Mouse (Mus musculus) c-Kit-positive CD71-positive TER-119-positive erythroid progenitor cells, embryonic 14.5 days (primary cell): Measurements from ENCODE around the gene Rictor.

Source experiments
- DNase-seq: peaks from one replicate; pipeline ENCODE4 v3.0.0-alpha.2; 2013; ENCODE audit warnings: low spot score

The Rictor gene

DNA sequence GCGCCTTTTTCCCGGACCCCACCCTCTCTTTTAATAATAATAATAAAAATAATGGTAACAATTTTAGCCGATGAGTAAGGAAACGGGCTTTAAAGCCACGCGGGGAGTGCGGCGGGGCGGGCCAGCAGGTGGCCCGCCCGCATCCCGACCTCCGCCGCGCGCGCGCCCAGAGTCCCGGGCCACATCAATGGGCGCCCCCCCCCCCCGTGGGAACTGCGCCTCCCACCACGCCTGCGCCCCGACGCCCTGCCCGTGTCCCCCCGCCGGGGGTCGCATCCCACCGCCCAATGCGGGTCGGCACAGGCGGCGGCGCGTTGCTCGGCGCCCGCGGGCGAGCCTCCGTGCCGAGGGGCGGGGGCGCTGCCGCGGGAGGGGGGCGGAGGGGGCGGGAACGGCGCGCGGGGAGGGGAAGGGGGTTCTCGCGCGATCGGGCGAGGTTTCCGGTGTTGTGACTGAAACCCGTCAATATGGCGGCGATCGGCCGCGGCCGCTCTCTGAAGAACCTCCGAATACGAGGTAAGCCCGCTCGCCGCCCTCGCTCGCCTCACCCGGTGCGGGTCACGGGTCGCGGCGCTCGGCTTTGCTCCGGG, at the start of gene Rictor:
TSS of gene Rictor (plus strand) at position 444 of the 590 bp plus-strand sequence.
- DNase-seq: peak; percentile 79

DNA sequence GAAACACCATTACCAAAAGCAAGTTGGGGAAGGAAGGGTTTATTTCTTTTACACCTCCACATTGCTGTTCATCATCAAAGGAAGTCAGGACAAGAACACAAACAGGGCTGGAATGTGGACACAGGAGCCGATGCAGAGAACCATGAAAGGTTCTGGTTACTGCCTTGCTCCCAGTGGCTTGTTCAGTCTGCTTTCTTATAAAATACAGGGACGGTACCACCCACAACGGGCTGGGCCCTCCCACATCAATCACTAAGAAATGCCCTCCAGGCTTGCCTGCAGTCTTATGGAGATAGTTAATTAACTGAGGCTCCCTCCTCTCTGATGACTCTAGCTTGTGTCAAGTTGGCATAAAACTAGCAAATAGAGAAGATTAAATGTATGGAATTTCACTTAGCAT, 46.2 kb upstream of the Rictor start:
- no peak for DNase-seq

DNA sequence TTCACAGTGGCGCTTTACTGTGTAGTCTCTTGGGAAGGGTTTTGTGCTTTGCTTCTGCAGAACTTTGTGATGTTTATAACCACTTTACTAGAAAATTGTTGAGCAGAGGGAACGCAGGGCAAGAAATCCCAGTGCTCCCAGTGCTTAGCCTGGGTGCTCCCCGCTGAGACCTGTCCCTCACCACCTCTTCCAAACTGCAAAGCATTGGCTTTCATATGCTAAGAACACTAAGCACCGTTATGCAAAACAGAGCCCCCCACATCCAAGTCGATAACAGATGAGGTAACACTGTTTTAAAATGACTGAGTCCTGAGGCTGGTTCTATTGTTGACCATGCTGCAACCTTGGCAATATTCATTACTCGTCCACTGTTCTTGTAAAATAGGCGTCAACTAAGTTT, 44.2 kb upstream of the Rictor start:
- DNase-seq: no peak

DNA sequence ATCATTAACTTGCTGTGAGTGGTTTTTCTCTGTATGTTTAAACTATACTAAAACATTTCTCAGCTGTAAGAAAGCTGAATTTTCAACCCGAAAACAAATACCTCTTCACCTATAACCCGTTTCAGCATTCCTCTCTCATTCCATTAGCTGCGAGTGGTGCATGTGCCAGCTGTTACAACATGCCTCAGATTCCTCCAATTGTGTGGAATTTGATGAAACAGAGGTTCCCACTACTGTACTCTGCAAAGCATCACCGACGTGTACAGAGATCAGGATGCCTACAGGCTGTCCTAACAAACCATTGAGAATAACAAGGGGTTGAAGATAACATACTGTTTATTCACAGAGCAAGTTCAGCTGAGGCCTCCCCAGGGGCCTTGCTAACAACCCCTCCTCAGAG, 42.1 kb upstream of the Rictor start:
- DNase-seq: no peak

DNA sequence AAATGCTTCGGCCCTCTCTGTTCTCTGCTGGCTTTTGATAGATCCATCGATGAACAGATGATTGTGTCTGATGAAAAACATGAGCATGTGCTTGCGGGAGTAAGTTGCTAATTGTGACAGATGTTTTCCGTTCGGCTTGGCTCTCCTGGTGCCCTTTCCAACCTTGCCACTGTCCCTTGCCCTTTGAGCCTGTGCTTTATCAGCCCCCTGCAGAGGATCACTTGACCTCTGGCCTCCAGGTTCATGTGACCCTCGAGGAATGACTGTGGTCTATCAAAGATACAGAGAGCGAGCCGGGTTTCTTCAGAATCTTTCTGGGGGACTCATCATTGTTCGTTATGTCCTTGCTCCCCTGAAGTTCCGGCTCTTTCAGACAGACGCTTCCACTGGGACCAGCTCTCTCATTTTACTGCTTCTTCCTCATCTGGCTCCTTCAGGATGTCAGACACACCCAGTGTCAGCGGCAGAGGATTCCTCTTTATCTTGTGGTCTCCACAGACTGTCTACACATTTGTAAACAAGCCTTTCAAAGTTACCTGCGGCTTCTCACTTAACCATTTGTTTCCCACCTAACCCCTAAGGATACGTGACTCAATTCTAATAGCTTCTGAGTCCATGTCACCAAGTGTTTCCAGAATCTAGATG, 39.3 kb upstream of the Rictor start:
- no peak for DNase-seq

DNA sequence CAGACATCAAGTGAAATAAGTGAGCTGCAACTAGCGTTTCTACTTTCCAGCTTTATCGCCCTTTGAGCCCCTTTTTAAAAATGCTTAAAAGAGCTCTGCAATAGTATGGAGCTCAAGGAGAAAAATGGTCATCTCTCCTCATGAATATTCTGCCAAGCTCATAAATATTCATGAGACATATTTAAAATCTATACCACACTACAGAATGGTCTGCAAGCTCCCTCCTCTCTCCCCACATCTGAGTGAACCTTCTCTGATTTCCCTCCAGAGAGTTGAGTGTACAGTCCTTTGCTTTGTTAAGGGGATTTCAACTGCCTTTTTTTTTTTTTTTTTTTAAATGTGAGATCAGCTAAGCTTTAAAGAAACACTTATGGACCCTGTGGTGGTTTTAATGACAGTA, 29.7 kb upstream of the Rictor start:
- DNase-seq: no peak

DNA sequence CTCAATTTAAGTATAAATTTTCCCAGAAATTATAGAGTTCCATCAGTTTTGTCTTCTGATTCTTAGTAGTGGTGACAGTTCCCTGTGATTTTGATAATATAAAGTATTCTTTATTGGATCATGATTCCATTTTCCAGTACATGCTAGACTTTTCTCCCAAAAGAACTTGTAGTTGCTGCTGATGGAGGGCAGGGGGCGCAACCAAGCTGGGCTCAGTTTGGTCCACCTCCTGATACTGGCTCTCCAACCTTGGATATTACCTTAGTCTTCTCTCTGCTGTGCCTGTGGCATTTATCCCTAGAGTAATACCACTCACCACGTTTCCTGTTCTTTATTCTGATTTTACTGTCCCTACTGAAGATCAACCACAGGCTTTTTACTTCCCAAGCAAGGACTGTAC, 6.0 kb upstream of the Rictor start:
- DNase-seq: no peak

DNA sequence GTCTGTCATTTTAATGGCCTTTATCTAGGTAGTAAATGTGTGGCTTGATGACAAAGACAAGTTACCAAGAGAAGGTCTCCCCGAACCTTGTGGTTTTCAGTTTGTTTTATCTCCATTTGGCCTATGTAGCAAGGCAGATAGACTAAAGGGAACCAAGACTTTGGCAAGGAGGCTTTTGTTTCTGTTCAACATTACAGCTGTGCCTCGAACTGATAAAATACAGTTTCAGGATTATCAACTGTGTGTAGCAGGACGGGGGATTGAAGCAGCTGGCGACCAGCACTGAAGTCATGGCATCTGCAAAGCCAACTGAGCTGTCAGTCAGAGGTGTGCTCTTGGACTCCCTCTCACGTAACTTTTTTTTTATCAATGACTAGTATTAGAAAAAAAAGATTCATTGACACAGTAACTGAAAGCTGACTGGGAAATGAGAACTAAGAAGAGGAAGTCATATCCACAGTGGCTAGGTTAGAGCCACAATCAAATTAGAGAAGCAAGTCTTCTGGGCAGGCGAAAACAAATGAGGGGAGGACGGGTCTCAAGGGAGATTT, 2.8 kb upstream of the Rictor start:
- DNase-seq: peak; percentile 77

DNA sequence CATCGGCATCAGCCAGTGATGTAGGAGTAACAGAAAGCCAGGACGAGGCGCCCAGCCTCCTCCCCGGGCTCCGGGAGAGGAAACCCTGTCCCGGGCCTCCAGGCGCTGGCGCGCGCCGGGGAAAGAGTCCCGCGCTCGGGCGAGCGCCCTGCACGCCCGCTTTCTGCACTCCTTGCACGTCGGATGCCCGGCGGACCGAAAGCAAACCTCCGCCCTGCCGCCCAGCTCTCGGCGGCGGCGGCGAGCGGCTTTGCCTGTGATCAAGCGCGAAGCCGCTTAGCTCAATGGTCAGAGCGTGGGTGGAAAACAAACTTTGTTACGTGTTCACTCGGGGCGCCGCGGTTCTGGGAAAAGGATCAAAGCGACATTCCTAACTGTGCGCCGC, 636 bp upstream of the Rictor start:
- DNase-seq: peak; percentile 67

DNA sequence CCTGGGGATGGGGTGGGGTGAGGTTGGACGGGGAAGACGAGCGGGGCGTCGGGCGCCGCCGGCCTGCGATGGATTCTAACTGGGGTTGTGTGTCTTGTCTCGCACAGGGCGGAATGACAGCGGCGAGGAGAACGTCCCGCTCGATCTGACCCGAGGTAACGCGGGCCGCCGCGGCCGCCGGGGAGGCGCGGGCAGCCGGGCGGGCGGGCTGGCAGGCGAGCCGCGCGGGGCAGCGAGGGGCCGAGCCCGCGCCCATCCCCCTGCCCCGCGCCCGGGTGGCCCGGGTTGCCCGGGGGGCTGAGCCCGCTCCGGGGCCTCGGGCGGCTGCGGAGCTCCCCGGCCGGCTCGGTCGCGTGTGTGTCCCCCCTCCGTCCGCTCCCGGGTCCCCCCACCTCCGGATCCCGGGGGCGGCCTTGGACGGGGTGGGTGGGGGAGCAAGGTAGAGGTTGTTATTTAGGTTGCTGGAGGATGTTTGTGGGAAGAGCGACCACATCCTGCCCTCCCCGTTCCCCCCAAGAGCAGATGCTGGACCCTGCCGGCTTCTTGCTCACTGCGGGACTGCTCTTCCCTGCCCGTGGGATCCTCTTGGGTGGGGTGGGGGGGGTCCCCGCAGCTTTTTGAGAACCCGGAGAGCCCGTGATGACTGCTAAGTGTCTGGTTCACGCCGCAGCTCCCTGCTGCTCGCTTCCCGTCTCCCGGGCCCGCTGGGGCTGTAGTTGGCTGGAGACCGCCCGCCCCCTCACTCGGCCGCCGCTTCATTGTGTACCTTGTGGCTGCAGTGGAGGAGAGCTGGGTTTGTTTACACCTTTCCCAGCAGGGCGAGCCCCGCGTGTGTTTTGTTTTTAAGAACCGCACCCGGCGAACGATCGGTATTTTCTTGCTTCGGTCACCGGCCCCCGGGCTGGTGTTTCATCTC, 605 bp downstream of the Rictor start:
- peak; percentile 34 for DNase-seq

DNA sequence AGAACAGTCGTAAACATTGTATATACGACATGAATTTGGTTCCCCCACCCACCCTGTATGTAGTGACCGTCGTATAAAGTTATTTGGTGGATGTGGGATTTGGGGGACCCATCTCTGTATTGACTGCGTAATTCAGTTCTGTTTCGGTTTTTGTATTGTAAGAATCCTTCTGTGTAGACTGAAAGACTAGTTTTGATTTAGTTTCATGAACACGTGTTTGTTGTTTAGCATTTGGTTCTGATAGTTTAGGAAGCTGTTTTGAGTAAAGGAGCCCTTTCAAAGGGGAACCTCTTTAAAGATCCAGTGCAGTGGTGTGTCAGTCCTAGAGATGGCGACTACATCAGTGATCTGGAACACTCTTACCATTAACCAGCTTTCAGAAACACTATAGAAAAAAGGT, 1.4 kb downstream of the Rictor start:
- DNase-seq: no peak

DNA sequence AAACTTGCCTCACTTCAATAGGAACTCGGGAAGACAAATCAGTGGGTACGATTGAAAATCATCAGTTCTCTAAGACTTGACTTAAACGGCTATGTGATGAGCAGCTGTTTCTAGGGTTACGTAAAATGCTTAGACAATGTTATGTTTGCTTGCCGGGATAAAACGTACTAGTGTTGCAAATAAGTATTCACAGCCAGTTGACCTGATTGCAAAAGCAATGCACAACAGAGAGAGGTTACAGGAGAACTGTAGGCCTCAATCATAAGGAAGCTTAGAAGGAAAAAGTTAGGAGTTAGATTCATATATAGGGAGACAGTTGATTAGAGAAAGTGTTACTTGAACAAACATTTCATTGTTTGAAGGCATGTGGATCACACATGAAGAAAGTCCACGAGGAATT, 2.2 kb downstream of the Rictor start:
- no peak for DNase-seq

DNA sequence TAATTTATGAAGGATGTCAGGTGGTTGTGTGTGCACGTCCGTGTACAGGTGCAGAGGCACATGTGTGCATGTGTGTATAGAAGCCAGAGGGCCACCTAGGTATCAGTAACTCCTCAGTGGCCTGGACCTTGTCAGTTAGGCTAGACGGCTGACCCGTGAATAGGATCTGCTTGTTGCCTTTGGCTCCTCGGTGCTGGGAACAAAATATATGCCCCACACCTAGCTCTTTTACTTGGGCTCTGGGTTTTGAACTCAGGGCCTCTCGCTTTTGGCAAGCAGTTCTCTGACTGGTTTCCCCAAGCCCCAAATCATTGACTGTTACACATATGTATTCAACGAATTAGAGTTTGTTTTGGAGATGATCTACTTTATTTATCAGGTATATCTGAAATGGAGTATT, 3.0 kb downstream of the Rictor start:
- DNase-seq: no peak

DNA sequence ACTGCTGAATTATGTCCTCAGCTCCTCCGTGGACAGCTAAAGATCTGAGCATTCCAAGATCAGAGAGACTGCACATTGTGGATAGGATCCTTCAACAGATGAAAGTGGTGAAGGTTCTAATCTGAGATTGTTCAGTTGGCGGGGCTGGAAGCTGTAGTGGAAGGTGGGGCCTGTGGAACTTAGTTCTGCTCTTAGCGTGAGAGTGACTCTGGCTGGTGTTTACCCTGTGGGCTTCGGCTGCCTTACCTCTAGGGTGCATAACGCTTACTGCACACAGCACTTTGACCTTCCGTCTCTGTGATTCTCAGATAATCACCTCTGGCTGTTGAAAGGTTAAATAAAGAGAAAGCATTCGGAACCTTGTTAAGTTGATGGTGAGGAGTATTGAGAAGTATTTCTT, 6.6 kb downstream of the Rictor start:
- DNase-seq: no peak

DNA sequence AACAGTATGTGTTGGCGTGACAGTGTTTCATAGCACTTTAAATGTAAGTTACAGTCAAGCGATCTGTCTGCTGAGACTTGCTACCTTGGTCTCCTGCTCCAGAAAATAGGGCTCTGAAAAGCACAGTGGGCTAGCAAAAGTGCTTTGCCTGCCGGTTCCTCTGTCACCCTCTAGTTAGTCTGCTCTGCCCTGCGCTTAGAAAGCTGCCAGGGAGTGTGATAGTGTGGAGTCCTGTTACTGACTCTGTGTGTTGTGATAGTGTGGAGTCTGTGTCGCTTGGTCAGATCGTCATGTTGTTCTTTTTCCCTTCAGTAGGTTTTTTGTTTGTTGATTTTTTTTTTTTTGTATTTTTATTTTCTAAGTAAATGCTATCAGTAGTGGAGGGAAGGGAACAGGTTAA, 7.1 kb downstream of the Rictor start:
- DNase-seq: no peak

DNA sequence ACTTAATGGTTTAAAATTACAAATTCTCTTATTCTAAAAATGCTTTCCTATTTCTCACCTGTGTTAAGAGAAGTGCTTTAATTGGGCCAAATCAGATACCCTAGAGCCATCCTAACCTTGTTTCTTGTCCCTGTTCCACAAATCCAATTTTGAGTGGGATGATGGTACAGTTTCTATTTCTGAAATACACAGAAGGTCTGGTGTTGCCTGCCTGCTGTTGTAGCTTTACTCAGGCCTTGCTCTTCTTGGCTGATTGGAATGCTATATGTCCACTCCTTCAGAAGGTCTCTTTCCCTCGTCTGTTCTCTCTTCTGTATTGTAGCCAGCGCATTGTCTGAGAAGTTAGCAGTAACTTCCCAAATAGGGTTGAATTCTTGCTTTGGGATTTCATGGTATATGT, 13.2 kb downstream of the Rictor start:
- no peak for DNase-seq

DNA sequence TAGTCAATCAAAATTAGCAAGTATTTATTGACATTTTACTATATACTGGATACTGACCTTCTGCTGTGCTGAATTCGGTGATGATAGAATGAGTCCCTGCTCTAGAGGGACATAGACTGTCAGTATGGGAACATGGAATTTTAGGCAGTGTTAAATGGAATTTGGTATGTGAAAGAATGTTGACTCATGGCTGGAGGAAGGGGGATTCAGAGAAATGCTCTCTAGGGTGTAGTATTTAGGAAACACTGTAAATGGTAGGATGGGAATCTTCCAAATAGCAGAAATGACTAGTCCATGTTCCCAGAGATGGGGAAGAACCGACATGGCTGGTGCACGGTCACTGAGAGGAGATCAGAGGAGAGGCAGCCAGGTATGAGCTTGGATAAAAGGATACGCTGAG, 13.6 kb downstream of the Rictor start:
- DNase-seq: no peak

DNA sequence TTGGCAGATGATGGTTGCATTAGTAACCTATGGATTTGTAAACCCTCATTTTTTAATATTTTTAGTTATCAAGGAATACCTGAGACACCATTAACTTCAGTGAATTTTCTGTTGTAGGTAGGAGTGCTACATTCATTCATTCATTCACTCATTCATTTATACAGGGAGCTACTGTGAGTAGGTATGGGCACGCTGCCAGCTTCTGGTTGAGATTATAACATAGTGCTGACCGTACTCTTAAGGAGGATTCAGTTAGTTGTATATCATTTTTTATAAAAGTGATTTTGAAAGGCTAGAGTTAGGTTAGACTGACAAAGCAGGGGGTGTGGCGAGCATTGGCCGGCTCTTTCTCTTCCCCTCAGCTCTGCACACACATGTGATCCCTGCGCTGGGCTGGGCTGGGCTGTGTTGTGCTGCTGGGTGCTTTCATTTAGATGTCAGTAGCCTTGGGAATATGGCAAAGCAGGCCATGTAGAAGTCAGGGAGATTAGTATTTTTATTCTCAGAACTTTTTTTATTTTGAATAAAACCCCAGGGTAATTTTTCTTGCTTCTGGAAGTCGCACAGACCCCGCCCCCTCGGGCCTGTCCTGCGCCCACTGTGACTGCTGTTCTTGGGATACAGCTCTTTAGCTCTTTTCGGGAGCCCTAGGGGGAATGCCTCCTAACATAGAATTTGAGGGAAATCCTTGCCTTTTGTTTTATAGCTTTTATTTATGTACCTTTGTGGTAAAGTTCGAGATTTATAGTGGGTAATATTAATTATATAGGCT, 14.4 kb downstream of the Rictor start:
- no peak for DNase-seq

DNA sequence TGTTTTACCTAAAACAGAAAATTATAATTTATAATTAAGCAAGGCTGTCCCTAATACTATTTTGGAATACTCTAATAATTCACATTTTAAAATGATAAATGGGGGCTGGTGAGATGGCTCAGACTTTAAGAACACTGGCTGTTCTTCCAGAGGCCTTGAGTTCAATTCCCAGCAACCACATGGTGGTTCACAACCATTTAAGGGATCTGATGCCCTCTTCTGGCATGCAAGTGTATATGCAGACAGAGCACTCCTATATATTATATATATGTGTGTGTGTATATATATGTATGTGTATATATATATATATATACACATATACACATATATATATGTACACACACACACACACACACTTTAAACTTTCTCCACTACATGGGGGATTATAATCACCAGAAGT, 15.2 kb downstream of the Rictor start:
- DNase-seq: no peak

DNA sequence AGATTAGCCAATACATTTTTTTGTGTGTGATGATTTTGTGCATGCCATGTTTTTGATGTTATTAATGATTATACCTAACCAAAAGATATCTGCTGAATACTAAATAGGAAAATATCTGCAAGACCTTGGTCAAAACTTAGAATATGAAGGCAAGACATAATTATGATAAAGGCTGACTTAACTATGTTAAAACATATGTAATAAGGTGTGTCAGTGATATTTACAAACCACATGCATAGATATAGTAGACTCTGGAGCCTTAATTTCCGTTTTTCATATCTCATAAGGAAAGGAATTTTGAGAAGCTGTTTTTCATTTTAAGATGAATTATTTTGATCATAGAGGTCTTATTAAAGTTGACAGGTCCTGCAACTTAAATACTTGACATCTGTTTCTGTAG, 16.3 kb downstream of the Rictor start:
- no peak for DNase-seq

DNA sequence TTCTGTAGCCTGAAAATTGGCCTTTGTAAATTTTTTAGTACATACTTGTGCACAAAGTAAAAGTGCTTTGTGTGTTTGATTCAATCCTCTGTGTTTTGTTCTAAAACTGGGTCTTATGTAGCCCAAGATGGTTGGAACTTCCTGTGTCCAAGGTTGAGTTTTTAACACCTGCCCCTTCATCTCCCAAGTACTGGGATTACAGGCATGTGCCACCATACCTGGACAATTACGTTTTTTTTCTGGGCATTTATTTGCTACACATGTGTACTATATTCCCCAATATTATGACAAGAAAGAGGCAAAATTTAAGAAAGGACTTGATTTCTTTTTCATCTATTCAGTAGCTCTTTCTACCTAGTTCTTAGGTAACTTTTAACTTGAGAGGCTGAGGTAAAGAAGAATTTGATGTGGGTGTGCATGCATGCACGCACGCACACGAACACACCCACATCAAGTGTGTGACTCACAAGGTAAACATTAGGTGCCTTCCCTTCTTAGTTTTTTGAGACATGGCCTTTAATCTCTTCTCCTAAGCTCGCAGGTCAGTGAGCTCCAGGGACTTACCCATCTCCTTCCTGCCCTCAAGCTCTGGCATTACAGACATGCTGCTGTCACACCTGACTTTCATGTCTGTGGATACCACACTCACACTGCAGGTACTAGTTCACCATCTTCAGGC, 18.1 kb downstream of the Rictor start:
- DNase-seq: no peak

DNA sequence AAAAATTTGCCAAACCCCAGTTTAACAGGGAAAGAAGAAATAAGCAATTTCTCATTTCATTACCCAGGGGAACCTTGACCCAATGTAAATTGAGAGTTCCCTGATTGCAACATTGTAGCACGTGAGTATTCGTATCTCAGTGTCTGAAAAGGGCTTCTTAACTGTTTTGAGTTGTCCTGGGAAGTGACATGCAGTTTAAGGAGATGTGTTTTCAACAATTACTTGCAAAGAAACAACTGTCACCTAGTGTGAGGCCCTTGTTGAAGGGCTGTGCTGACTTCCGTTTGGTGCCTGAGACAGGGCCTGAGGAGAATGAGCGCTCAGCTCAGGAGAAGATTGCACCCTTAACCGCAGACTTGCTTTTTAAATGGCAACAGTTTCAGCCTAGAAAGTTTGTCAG, 24.9 kb downstream of the Rictor start:
- no peak for DNase-seq
